Comparison of ENCODE assay signal across 8 mouse cellular contexts in the genomic region with DNA sequence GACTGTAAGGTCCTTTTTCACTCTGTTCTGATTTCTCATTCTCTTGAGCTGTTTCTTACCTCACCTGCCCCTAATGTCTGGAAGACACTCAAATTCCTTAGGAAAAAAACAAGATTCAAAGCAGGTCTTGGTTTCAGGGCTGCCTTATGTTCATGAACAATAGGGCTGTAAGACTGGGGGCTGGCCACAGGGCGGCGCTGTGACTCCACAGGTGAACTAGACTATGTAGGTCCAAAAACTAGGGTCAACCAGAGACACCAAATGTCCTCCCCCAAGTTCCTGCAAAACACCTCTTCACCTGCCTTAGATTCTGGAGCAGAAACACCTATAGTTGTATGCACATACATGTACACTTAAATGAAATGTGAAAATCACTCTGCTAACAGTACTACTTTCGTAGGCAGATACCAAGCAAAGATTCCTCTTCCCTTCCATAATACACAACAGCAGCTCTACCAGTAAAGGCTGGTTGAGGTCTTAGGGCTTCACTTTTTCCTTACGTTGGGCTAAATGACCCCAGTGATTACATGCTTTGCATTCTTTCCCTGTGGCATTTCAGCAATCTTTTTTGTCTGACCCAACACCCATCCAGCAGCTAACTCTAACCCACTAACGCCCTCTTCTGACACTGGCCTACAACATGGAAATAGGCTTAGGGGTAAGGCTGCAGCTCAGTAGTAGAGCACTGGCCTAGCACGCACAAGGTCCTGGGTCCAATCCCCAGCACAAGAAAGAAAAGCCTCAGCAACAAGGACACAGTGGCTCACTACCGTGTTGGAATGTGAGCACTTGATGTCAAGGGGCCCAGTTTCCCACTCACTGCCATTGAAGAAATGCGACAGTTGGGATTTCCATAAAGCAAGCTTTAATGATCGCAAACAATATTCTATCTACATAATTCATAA. TPM values are rescaled to one million over a fixed set of nuclear protein-coding genes. Genes with fewer than 3 reads are reported as not detected.
DNase-seq lines count a peak whose midpoint lies in the region; ATAC-seq and TF ChIP-seq lines count a peak whose summit lies in the region.

No protein-coding gene starts in this region.

- 51% methylated on average over 9 of the region's 9 CpGs for WGBS in intestine, postnatal 0 days
- WGBS in limb, embryonic 13.5 days, result 60% methylated on average over 9 of the region's 9 CpGs

- 0 out of 2 replicates have a peak, but pooled peaks cover 7% of the 10 kb centered on the region for H3K36me3 ChIP-seq in intestine, postnatal 0 days (ENCODE audit: control insufficient read depth, insufficient read depth)
- peaks cover 9% of the 10 kb centered on the region; the same call in 1 of the 2 replicates for H3K36me3 ChIP-seq in limb, embryonic 13.5 days
- no peaks in the 10 kb centered on the region for H3K36me3 ChIP-seq in splenic B cell, adult 2 months (ENCODE audit: control insufficient read depth, insufficient read depth, low read length, poor library complexity, severe bottlenecking)

- no peak for TF ChIP-seq POLR2A in cortical plate, adult 2 months (IDR thresholded peaks at IDR 0.05; ENCODE audit: extremely low read depth, insufficient read depth, low read length)

- no peak overlapping the region for H3K9ac ChIP-seq in intestine, postnatal 0 days (ENCODE audit: low read depth, low read length)
- no peak overlapping the region for H3K9ac ChIP-seq in limb, embryonic 13.5 days

- peak; percentile 92 for TF ChIP-seq CTCF in cortical plate, adult 2 months (IDR thresholded peaks at IDR 0.05; ENCODE audit: extremely low read depth, insufficient read depth, low read length)
- TF ChIP-seq CTCF in intestine, postnatal 0 days (IDR thresholded peaks at IDR 0.05; ENCODE audit: low read depth), result peak; percentile 95

- peak; percentile 93 for ATAC-seq in granulocyte monocyte progenitor cell, adult 5-6 weeks (replicated peaks; ENCODE audit: poor library complexity, severe bottlenecking)
- ATAC-seq in intestine, postnatal 0 days, result 0 out of 2 replicates have a peak, but pooled peaks have one; percentile 50
- ATAC-seq in limb, embryonic 13.5 days (ENCODE audit: low FRiP score, low read depth), result peak; percentile 73; the same call in 1 of the 2 replicates

- no peaks in the 10 kb centered on the region for H3K4me1 ChIP-seq in cortical plate, adult 2 months (ENCODE audit: control insufficient read depth, insufficient read depth, low read length)
- no peaks in the 10 kb centered on the region for H3K4me1 ChIP-seq in intestine, postnatal 0 days (replicated peaks; ENCODE audit: control insufficient read depth, insufficient read depth, low read length)
- peaks cover 3% of the 10 kb centered on the region; the same call in 1 of the 2 replicates for H3K4me1 ChIP-seq in limb, embryonic 13.5 days

- H3K27ac ChIP-seq in cortical plate, adult 2 months (ENCODE audit: insufficient read depth, low read length), result no peak overlapping the region
- no peak overlapping the region for H3K27ac ChIP-seq in intestine, postnatal 0 days (ENCODE audit: low read depth, low read length)
- H3K27ac ChIP-seq in limb, embryonic 13.5 days, result no peak overlapping the region

- H3K27me3 ChIP-seq in intestine, postnatal 0 days (replicated peaks; ENCODE audit: control insufficient read depth, insufficient read depth, low read length), result no peaks in the 10 kb centered on the region
- H3K27me3 ChIP-seq in limb, embryonic 13.5 days, result no peaks in the 10 kb centered on the region
- H3K27me3 ChIP-seq in splenic B cell, adult 2 months (ENCODE audit: control insufficient read depth, insufficient read depth, low read length, poor library complexity, severe bottlenecking), result no peaks in the 10 kb centered on the region

- DNase-seq in layer of hippocampus, adult 11-12 months (ENCODE audit: low spot score), result peak; percentile 67
- no peak for DNase-seq in layer of hippocampus, adult 9-11 months
- peak; percentile 50 to 71 for DNase-seq in natural killer cell, adult 2 months (ENCODE audit: low spot score in 2 of 2)
- DNase-seq in splenic B cell, adult 2 months (ENCODE audit: low read depth, low spot score), result peak; percentile 75

- H3K9me3 ChIP-seq in intestine, postnatal 0 days (ENCODE audit: control insufficient read depth), result no peaks in the 10 kb centered on the region
- H3K9me3 ChIP-seq in limb, embryonic 13.5 days, result no peaks in the 10 kb centered on the region

- no peak overlapping the region for H3K4me2 ChIP-seq in intestine, postnatal 0 days (replicated peaks; ENCODE audit: low read depth)
- H3K4me2 ChIP-seq in limb, embryonic 13.5 days (replicated peaks), result no peak overlapping the region

- no peak overlapping the region for H3K4me3 ChIP-seq in cortical plate, adult 2 months (ENCODE audit: insufficient read depth, low read length)
- no peak overlapping the region for H3K4me3 ChIP-seq in intestine, postnatal 0 days (ENCODE audit: low read depth, low read length)
- H3K4me3 ChIP-seq in limb, embryonic 13.5 days, result no peak overlapping the region

RNA-seq across cellular contexts. Expression of gene Slc39a2, which starts 10.4 kb away (rescaled TPM):
- 17.8 and 18.7 TPM in 2 replicates for polyA plus RNA-seq in cortical plate, adult 2 months (2012; rRNA removed)
- 0.49 and 1.4 TPM in 2 replicates for total RNA-seq in granulocyte monocyte progenitor cell, adult 5-6 weeks (2014; fragmentation: Nextera tagmentation)
- total RNA-seq in granulocyte monocyte progenitor cell, adult 5-6 weeks (2017), result 0.09 and 0.21 TPM in 2 replicates
- polyA plus RNA-seq in intestine, postnatal 0 days (2015; fragmentation: Nextera tagmentation; extraction: Ambion mirVana), result 0.38 and 0.57 TPM in 2 replicates
- polyA plus RNA-seq in limb, embryonic 13.5 days (2015; fragmentation: Nextera tagmentation; extraction: Ambion mirVana), result 1.4 and 1.6 TPM in 2 replicates

RNA-seq across cellular contexts. Expression of gene Ndrg2, which starts 10.9 kb away (rescaled TPM):
- 955 and 1,100 TPM in 2 replicates for polyA plus RNA-seq in cortical plate, adult 2 months (2012; rRNA removed)
- 5.4 and 6.2 TPM in 2 replicates for total RNA-seq in granulocyte monocyte progenitor cell, adult 5-6 weeks (2014; fragmentation: Nextera tagmentation)
- 8.7 and 11.4 TPM in 2 replicates for total RNA-seq in granulocyte monocyte progenitor cell, adult 5-6 weeks (2017)
- polyA plus RNA-seq in intestine, postnatal 0 days (2015; fragmentation: Nextera tagmentation; extraction: Ambion mirVana), result 24.9 and 27.1 TPM in 2 replicates
- 53.1 and 61.8 TPM in 2 replicates for polyA plus RNA-seq in limb, embryonic 13.5 days (2015; fragmentation: Nextera tagmentation; extraction: Ambion mirVana)

RNA-seq across cellular contexts. Expression of gene Tppp2, which starts 15.2 kb away (rescaled TPM):
- polyA plus RNA-seq in cortical plate, adult 2 months (2012; rRNA removed), result not detected in 2 replicates
- total RNA-seq in granulocyte monocyte progenitor cell, adult 5-6 weeks (2014; fragmentation: Nextera tagmentation), result not detected in 2 replicates
- total RNA-seq in granulocyte monocyte progenitor cell, adult 5-6 weeks (2017), result not detected in 2 replicates
- not detected in 2 replicates for polyA plus RNA-seq in intestine, postnatal 0 days (2015; fragmentation: Nextera tagmentation; extraction: Ambion mirVana)
- not detected in 2 replicates for polyA plus RNA-seq in limb, embryonic 13.5 days (2015; fragmentation: Nextera tagmentation; extraction: Ambion mirVana)

RNA-seq across cellular contexts. Expression of gene Mettl17, which starts 18.4 kb away (rescaled TPM):
- 41.4 and 49.3 TPM in 2 replicates for polyA plus RNA-seq in cortical plate, adult 2 months (2012; rRNA removed)
- total RNA-seq in granulocyte monocyte progenitor cell, adult 5-6 weeks (2014; fragmentation: Nextera tagmentation), result 15.4 and 22.2 TPM in 2 replicates
- 13.1 and 34.7 TPM in 2 replicates for total RNA-seq in granulocyte monocyte progenitor cell, adult 5-6 weeks (2017)
- polyA plus RNA-seq in intestine, postnatal 0 days (2015; fragmentation: Nextera tagmentation; extraction: Ambion mirVana), result 16.9 and 19.7 TPM in 2 replicates
- polyA plus RNA-seq in limb, embryonic 13.5 days (2015; fragmentation: Nextera tagmentation; extraction: Ambion mirVana), result 52.1 and 62.2 TPM in 2 replicates

RNA-seq across cellular contexts. Expression of gene Rnase13, which starts 19.5 kb away (rescaled TPM):
- polyA plus RNA-seq in cortical plate, adult 2 months (2012; rRNA removed), result 0.17 and 0.21 TPM in 2 replicates
- not detected in 2 replicates for total RNA-seq in granulocyte monocyte progenitor cell, adult 5-6 weeks (2014; fragmentation: Nextera tagmentation)
- total RNA-seq in granulocyte monocyte progenitor cell, adult 5-6 weeks (2017), result not detected in 2 replicates
- polyA plus RNA-seq in intestine, postnatal 0 days (2015; fragmentation: Nextera tagmentation; extraction: Ambion mirVana), result not detected in 2 replicates
- not detected in 2 replicates for polyA plus RNA-seq in limb, embryonic 13.5 days (2015; fragmentation: Nextera tagmentation; extraction: Ambion mirVana)

Comparison
In these comparisons a context has a peak if more than half of its experiments do, and no peak if none do; other contexts are left out.
1. RNA of gene Ndrg2, which starts 10.9 kb away (polyA plus RNA-seq): 955 to 1,100 TPM in cortical plate, adult 2 months; 53.1 to 61.8 TPM in limb, embryonic 13.5 days and 24.9 to 27.1 TPM in intestine, postnatal 0 days; every median in the first group is over 10 times any median in the second.
2. Peak in every context shown above with its lines, with median percentiles within 50 percentile points of each other: ATAC-seq.